Mouse (Mus musculus) liver, postnatal 0 days (tissue): ENCODE data around the gene Bach1.

ENCODE experiments used
- CTCF ChIP-seq: sonication (generic); IDR thresholded peaks from 2 replicates; pipeline ENCODE4 v1.5.1; 2016; ENCODE audit warnings: antibody characterized with exemption, low read depth
- EP300 ChIP-seq: IDR thresholded peaks from 2 replicates; pipeline ENCODE4 v1.6.1; 2016; ENCODE audit warnings: antibody characterized with exemption, low read depth, mild to moderate bottlenecking

DNA sequence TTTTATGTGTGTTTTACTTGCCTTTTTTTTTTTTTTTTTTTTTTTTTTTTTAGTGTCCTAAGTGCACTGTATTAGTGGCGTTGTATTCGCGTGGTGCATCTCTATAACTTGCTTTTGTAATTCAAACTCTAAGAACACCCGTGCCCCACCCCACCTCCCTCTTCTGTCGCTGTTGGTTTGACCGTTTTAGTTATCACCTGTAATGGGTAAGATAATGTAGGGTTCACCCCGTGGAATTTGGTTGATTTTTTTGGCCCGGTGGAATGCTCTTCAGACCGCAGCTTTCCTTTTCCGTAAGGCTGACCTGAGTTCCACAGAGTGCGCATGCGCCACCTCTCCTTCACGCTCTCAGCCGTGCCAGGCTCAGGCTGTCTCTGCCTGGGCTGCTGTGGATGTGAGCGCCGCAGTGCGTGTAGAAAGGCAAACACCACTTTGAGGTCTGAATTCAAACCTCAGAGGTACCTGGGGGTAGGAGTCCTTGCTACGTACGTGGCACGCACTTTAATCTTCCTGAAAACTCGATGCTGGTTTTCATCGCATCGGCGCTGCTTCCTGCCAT, 22.2 kb downstream of the Bach1 start:
- TF ChIP-seq CTCF, result no peak
- TF ChIP-seq EP300, result no peak
